Mouse (Mus musculus) midbrain, embryonic 14.5 days (tissue): Measurements from ENCODE around the gene Ntn1. TPM values are rescaled to one million over a fixed set of nuclear protein-coding genes. Genes with fewer than 3 reads are reported as not detected.

Experiments
- ATAC-seq: fragments of 200-750 bp; cut with Nextera tagmentation; 2 replicates; pipeline ENCODE4 v1.8.0; 2017; ENCODE audit warnings: moderate number of reproducible peaks, moderate library complexity; ENCODE audit not compliant: low FRiP score, low TSS enrichment
- DNase-seq: peaks from one replicate; pipeline ENCODE4 v3.0.0-alpha.2; 2015
- H3K27ac ChIP-seq: fragments of 300-500 bp; sonication (generic); replicated peaks from 2 replicates; pipeline ENCODE4 v1.5.1; 2014; ENCODE audit warnings: mild to moderate bottlenecking, low read depth, low read length, moderate library complexity
- H3K27me3 ChIP-seq: fragments of 300-500 bp; sonication (generic); 2 replicates; pipeline ENCODE4 v1.6.1; 2014; ENCODE audit warnings: low read length, control low read depth, mixed read lengths; ENCODE audit not compliant: control insufficient read depth, insufficient read depth
- H3K36me3 ChIP-seq: fragments of 300-500 bp; sonication (generic); 2 replicates; pipeline ENCODE4 v1.6.1; 2014; ENCODE audit warnings: low read length, control low read depth; ENCODE audit not compliant: control insufficient read depth, insufficient read depth
- H3K4me1 ChIP-seq: fragments of 300-500 bp; sonication (generic); 2 replicates; pipeline ENCODE4 v1.6.1; 2014; ENCODE audit warnings: mild to moderate bottlenecking, antibody characterized with exemption, low read length, control low read depth; ENCODE audit not compliant: control insufficient read depth, insufficient read depth
- H3K4me2 ChIP-seq: fragments of 300-500 bp; sonication (generic); 2 replicates; pipeline ENCODE4 v1.6.1; 2014; ENCODE audit warnings: mild to moderate bottlenecking, low read length, moderate library complexity
- H3K4me3 ChIP-seq: fragments of 300-500 bp; sonication (generic); replicated peaks from 2 replicates; pipeline ENCODE4 v1.5.1; 2014; ENCODE audit warnings: low read depth, low read length
- H3K9ac ChIP-seq: fragments of 300-500 bp; sonication (generic); replicated peaks from 2 replicates; pipeline ENCODE4 v1.6.1; 2014; ENCODE audit warnings: mild to moderate bottlenecking, low read length, moderate library complexity
- H3K9me3 ChIP-seq: fragments of 300-500 bp; sonication (generic); 2 replicates; pipeline ENCODE4 v1.6.1; 2016; ENCODE audit warnings: low read length, control low read depth, mixed read lengths; ENCODE audit not compliant: control insufficient read depth
- WGBS: fragments of 180-500 bp; shearing (Covaris S2); extraction: QIAGEN DNeasy Blood & Tissue Kit; methylation state at CpG from one replicate; pipeline ENCODE4 v1.1.7; 2014; 5-methylcytosine and 5-hydroxymethylcytosine counted together
- polyA plus RNA-seq: library from polyadenylated mRNA; unstranded; fragments of >200 nt; fragmentation: Nextera tagmentation; extraction: Ambion mirVana; gene quantifications from 2 replicates; pipeline ENCODE4 v1.2.1, GENCODE M21; 2014

Ntn1 gene
- polyA plus RNA-seq, 1 experiment from 2014 or later, result 8.4 TPM

- DNase-seq (peak; percentile 25), ATAC-seq (no peak)
- H3K4me2 ChIP-seq, result peak overlapping the region; percentile 90
- H3K36me3 ChIP-seq, result no peaks in the 10 kb centered on the region
- peak overlapping the region; percentile 53 for H3K4me3 ChIP-seq
- 9% methylated on average over 10 of the region's 10 CpGs for WGBS
- H3K4me1 ChIP-seq, result peaks cover 31% of the 10 kb centered on the region
- H3K27ac ChIP-seq, result 0 out of 2 replicates have a peak overlapping the region, but pooled peaks have one; percentile 13
- H3K9me3 ChIP-seq, result no peaks in the 10 kb centered on the region
- H3K9ac ChIP-seq, result peak overlapping the region; percentile 26; the same call in 1 of the 2 replicates
- H3K27me3 ChIP-seq, result peaks cover 55% of the 10 kb centered on the region
Observed at GRCm38 (mm10) chr11:68383519-68383918, 17.1 kb downstream of the Ntn1 start.

DNA sequence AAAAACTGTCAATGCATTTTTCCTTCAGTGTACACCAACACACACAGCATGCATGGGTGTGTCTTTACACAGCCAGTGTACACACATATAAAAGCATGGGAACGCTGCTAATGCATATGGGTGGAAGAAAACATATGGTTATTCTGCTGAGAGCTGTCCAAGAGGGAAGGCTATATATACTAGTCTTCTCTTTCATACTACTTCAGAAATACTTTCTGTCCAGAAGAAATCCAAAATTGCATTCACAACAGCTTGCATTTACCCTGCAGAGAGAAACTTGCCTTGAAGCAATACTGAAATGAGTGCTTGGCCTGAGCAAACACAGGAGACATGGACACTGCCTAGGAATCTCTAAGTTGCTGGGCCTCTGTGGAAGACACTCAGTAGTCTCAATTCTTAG, 18.8 kb downstream of the Ntn1 start:
- Histone ChIP-seq H3K27me3 (peaks cover 45% of the 10 kb centered on the region), H3K9me3 (no peaks in the 10 kb centered on the region), H3K9ac (no peak overlapping the region), H3K4me1 (peaks cover 31% of the 10 kb centered on the region), H3K4me3 (no peak overlapping the region), H3K27ac (no peak overlapping the region), H3K4me2 (0 out of 2 replicates have a peak overlapping the region, but pooled peaks have one; percentile 6), H3K36me3 (no peaks in the 10 kb centered on the region)
- DNase-seq (no peak), ATAC-seq (no peak)
- WGBS, result 77% methylated on average over 1 of the region's 1 CpGs

- Histone ChIP-seq H3K4me3 (no peak overlapping the region), H3K27me3 (peaks cover 42% of the 10 kb centered on the region), H3K4me2 (peak overlapping the region; percentile 6; the same call in 1 of the 2 replicates), H3K36me3 (no peaks in the 10 kb centered on the region), H3K9me3 (no peaks in the 10 kb centered on the region), H3K9ac (no peak overlapping the region), H3K27ac (no peak overlapping the region), H3K4me1 (peaks cover 31% of the 10 kb centered on the region)
- no peak for DNase-seq
- ATAC-seq, result no peak
- WGBS, result 56% methylated on average over 9 of the region's 9 CpGs
Observed at GRCm38 (mm10) chr11:68381318-68381717, 19.3 kb downstream of the Ntn1 start.

DNA sequence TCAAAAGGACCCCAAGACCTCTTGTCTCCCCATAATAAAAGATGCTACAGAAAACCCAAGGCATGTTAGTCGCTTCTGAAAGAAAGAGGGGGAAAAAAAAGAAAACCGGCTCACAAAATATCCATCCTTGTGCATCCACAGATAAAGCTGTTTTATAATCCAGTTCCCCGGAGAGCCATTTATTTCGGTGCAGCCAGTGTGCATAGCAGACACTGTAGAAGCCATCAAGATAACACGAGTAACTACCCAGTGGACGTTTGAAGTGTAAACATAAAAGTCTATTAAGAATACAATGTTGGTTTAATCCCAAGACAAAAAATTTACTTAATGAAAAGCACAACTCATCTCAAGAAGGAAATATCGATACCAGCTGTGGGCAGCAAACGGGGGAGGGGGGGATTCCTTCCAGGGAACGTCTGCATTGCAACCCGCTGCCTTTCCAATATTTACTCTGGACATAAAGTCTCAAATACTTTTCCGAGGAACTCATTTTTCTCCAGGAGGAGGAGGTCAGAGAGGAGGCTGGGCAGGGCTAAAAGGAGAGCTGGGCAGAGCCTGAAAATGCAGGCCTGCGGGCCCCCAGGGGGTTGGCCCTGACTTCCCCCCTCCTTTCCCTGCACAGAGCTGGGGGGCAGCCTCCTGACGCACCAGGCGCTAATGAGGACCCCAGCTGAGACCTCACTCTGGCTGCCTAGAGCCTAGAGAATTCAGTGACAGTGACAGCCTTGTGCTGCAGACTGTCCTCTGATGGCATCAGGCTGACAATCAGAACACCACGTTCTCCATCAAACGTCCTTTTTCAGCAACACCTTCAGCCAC, 21.5 kb downstream of the Ntn1 start:
- H3K9ac ChIP-seq, result no peak overlapping the region
- peaks cover 44% of the 10 kb centered on the region for H3K27me3 ChIP-seq
- ATAC-seq, result no peak
- H3K27ac ChIP-seq, result no peak overlapping the region
- WGBS, result 3% methylated on average over 16 of the region's 16 CpGs
- H3K9me3 ChIP-seq, result no peaks in the 10 kb centered on the region
- peak; percentile 65 for DNase-seq
- peaks cover 16% of the 10 kb centered on the region for H3K4me1 ChIP-seq
- H3K4me3 ChIP-seq, result no peak overlapping the region
- no peaks in the 10 kb centered on the region for H3K36me3 ChIP-seq
- H3K4me2 ChIP-seq, result peak overlapping the region; percentile 34

DNA sequence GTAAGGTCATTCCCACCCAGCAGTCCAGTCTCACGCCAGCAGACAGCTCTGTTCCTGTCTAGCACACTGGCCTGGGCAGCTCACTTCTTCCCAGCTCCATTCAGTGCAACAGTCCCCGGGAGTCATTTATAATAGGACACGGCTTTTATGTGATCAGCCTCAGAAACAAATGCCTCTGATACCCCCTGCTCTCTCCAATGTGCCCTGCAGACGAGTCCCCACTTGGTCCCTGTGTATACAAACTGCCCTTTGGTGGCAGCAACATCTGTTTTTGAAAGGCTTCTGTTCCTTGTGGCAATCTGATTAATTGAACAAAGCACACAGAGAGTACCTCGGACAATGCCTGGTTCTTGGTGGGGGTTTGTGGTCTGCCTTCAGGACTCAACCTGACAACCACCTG, 22.2 kb downstream of the Ntn1 start:
- no peaks in the 10 kb centered on the region for H3K9me3 ChIP-seq
- peaks cover 43% of the 10 kb centered on the region for H3K27me3 ChIP-seq
- peak overlapping the region; percentile 34 for H3K4me2 ChIP-seq
- ATAC-seq, result no peak
- no peak overlapping the region for H3K9ac ChIP-seq
- H3K4me1 ChIP-seq, result peaks cover 16% of the 10 kb centered on the region
- no peak overlapping the region for H3K27ac ChIP-seq
- 4% methylated on average over 5 of the region's 5 CpGs for whole genome bisulfite sequencing
- peak; percentile 52 for DNase-seq
- no peaks in the 10 kb centered on the region for H3K36me3 ChIP-seq
- H3K4me3 ChIP-seq, result no peak overlapping the region

DNA sequence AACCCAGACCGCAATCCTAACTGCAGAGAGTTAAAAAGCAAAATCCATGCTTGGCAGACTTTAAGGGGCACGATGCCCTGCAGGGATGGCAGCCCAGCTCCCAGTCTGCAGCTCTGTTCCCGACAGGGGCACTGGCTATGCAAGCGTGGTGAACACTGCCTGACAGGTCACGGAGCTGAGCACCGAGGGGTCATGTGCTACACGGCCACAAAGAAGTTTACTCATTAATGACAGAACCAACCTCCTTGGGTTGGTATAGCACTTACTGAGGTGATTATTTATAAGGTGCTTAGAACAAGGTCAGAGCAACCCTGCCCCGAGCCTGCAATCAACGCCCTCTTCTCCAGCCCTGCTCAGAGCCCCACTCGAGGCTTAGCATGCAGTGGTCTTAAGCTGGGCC, 27.5 kb downstream of the Ntn1 start:
- Histone ChIP-seq H3K27ac (no peak overlapping the region), H3K9ac (no peak overlapping the region), H3K27me3 (peaks cover 31% of the 10 kb centered on the region), H3K4me2 (no peak overlapping the region), H3K36me3 (no peaks in the 10 kb centered on the region), H3K4me3 (no peak overlapping the region), H3K4me1 (no peaks in the 10 kb centered on the region; the same call in 1 of the 2 replicates), H3K9me3 (no peaks in the 10 kb centered on the region)
- no peak for ATAC-seq
- DNase-seq, result no peak
- 59% methylated on average over 10 of the region's 10 CpGs for WGBS

- DNase-seq (no peak), ATAC-seq (no peak)
- no peak overlapping the region for H3K4me2 ChIP-seq
- no peaks in the 10 kb centered on the region for H3K9me3 ChIP-seq
- no peaks in the 10 kb centered on the region for H3K4me1 ChIP-seq
- no peak overlapping the region for H3K4me3 ChIP-seq
- H3K27me3 ChIP-seq, result peaks cover 24% of the 10 kb centered on the region; the same call in 1 of the 2 replicates
- 80% methylated on average over 11 of the region's 11 CpGs for WGBS
- no peak overlapping the region for H3K27ac ChIP-seq
- H3K9ac ChIP-seq, result no peak overlapping the region
- no peaks in the 10 kb centered on the region for H3K36me3 ChIP-seq
Observed at GRCm38 (mm10) chr11:68371609-68372008, 29.0 kb downstream of the Ntn1 start.

DNA sequence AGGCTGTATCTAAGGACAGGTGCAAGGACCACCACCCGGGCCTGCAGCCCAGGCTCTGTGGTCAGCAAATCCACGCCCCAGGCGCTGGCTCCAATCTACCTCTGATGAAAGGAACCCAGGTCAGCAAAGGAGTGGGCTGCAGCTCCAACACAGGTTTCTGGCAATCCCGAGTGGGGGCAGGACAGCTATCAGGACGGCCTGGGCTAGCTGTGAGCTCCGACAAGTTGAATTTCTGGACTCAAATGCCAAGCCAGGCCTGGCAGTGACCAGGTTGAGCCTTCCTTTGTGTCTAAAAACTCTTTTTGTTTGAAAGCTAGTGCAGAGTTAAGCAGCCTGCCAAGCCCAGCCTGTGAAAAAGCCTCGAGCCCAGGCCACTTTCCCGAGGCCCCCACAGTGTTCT, 43.7 kb downstream of the Ntn1 start:
- DNase-seq (no peak), ATAC-seq (no peak)
- H3K4me2 ChIP-seq, result no peak overlapping the region
- H3K9me3 ChIP-seq, result no peaks in the 10 kb centered on the region
- no peak overlapping the region for H3K9ac ChIP-seq
- no peaks in the 10 kb centered on the region for H3K27me3 ChIP-seq
- H3K4me1 ChIP-seq, result no peaks in the 10 kb centered on the region
- H3K36me3 ChIP-seq, result no peaks in the 10 kb centered on the region
- whole genome bisulfite sequencing, result 68% methylated on average over 8 of the region's 8 CpGs
- no peak overlapping the region for H3K27ac ChIP-seq
- H3K4me3 ChIP-seq, result no peak overlapping the region

- DNase-seq, result no peak
- no peaks in the 10 kb centered on the region for H3K36me3 ChIP-seq
- H3K27me3 ChIP-seq, result no peaks in the 10 kb centered on the region
- H3K27ac ChIP-seq, result no peak overlapping the region
- 80% methylated on average over 8 of the region's 8 CpGs for WGBS
- no peak overlapping the region for H3K4me2 ChIP-seq
- H3K4me3 ChIP-seq, result no peak overlapping the region
- no peak overlapping the region for H3K9ac ChIP-seq
- no peak for ATAC-seq
- H3K4me1 ChIP-seq, result no peaks in the 10 kb centered on the region
- H3K9me3 ChIP-seq, result no peaks in the 10 kb centered on the region
Observed at GRCm38 (mm10) chr11:68355561-68355960, 45.1 kb downstream of the Ntn1 start.
